Comparison of ENCODE assay signal across 20 mouse cellular contexts in genomic region chr3:109804145-109804544, GRCm38 (mm10).
DNase-seq lines count a peak whose midpoint lies in the region; ATAC-seq lines count a peak whose summit lies in the region.
"Had no signal": no experiment of that assay in that cellular context is flagged by ENCODE, and none has a peak within 500 bp of the region (broad histone marks: within the 10 kb centered on the region; RNA-seq: fewer than 3 reads in every experiment).

No protein-coding gene starts in this region.

- no peak overlapping the region for H3K4me3 ChIP-seq in hindbrain, embryonic 14.5 days (replicated peaks; ENCODE audit: low read length)
- H3K4me3 ChIP-seq in hindbrain, embryonic 12.5 days = no peak overlapping the region
- H3K4me3 ChIP-seq in midbrain, embryonic 15.5 days = no peak overlapping the region
- no peak overlapping the region for H3K4me3 ChIP-seq in midbrain, embryonic 11.5 days (ENCODE audit: low read depth, low read length)
- no peak overlapping the region for H3K4me3 ChIP-seq in hindbrain, embryonic 16.5 days (ENCODE audit: low read length)
- H3K4me3 ChIP-seq: embryonic facial prominence, embryonic 12.5 days; forebrain, embryonic 15.5 days; heart, embryonic 13.5 days had no signal

- no peaks in the 10 kb centered on the region for H3K36me3 ChIP-seq in hindbrain, embryonic 14.5 days (replicated peaks; ENCODE audit: control insufficient read depth, insufficient read depth)
- no peaks in the 10 kb centered on the region for H3K36me3 ChIP-seq in hindbrain, embryonic 12.5 days
- no peaks in the 10 kb centered on the region for H3K36me3 ChIP-seq in midbrain, embryonic 15.5 days (replicated peaks)
- H3K36me3 ChIP-seq in midbrain, embryonic 11.5 days (ENCODE audit: control insufficient read depth, insufficient read depth, low read length) = no peaks in the 10 kb centered on the region
- no peaks in the 10 kb centered on the region for H3K36me3 ChIP-seq in hindbrain, embryonic 16.5 days (ENCODE audit: control insufficient read depth, insufficient read depth, low read length)
- H3K36me3 ChIP-seq: embryonic facial prominence, embryonic 12.5 days; forebrain, embryonic 15.5 days; G1E; heart, embryonic 13.5 days had no signal

- no peaks in the 10 kb centered on the region for H3K9me3 ChIP-seq in hindbrain, embryonic 14.5 days (ENCODE audit: control insufficient read depth, low read length)
- H3K9me3 ChIP-seq in hindbrain, embryonic 12.5 days (replicated peaks) = no peaks in the 10 kb centered on the region
- H3K9me3 ChIP-seq in midbrain, embryonic 15.5 days = no peaks in the 10 kb centered on the region
- H3K9me3 ChIP-seq in midbrain, embryonic 11.5 days (ENCODE audit: control insufficient read depth, low read length) = no peaks in the 10 kb centered on the region
- no peaks in the 10 kb centered on the region for H3K9me3 ChIP-seq in hindbrain, embryonic 16.5 days (ENCODE audit: control insufficient read depth, low read length)
- H3K9me3 ChIP-seq: embryonic facial prominence, embryonic 12.5 days; forebrain, embryonic 15.5 days; heart, embryonic 13.5 days had no signal

- peak; percentile 82 for ATAC-seq in frontal cortex, adult (ENCODE audit: low TSS enrichment)
- peak; percentile 21; the same call in 1 of the 2 replicates for ATAC-seq in hindbrain, embryonic 14.5 days (ENCODE audit: low FRiP score)
- ATAC-seq in hindbrain, embryonic 12.5 days (ENCODE audit: low FRiP score) = no peak
- ATAC-seq in midbrain, embryonic 15.5 days (replicated peaks) = peak; percentile 27; the same call in 1 of the 2 replicates
- ATAC-seq in midbrain, embryonic 11.5 days (ENCODE audit: low FRiP score) = no peak
- ATAC-seq in hindbrain, embryonic 16.5 days = 0 out of 2 replicates have a peak, but pooled peaks have one; percentile 45
- ATAC-seq: CD4-positive, CD25-positive, alpha-beta regulatory T cell, adult 4 months; forebrain, embryonic 15.5 days had no signal

- no peak overlapping the region for H3K4me2 ChIP-seq in hindbrain, embryonic 14.5 days (replicated peaks)
- no peak overlapping the region for H3K4me2 ChIP-seq in hindbrain, embryonic 12.5 days (replicated peaks)
- no peak overlapping the region for H3K4me2 ChIP-seq in midbrain, embryonic 15.5 days
- no peak overlapping the region for H3K4me2 ChIP-seq in midbrain, embryonic 11.5 days
- H3K4me2 ChIP-seq in hindbrain, embryonic 16.5 days (ENCODE audit: low read length) = no peak overlapping the region
- H3K4me2 ChIP-seq: embryonic facial prominence, embryonic 12.5 days; forebrain, embryonic 15.5 days; heart, embryonic 13.5 days had no signal

- no peaks in the 10 kb centered on the region for H3K4me1 ChIP-seq in hindbrain, embryonic 14.5 days (replicated peaks; ENCODE audit: control insufficient read depth, insufficient read depth, low read length)
- H3K4me1 ChIP-seq in hindbrain, embryonic 12.5 days = no peaks in the 10 kb centered on the region
- no peaks in the 10 kb centered on the region; the same call in 1 of the 2 replicates for H3K4me1 ChIP-seq in midbrain, embryonic 15.5 days
- no peaks in the 10 kb centered on the region for H3K4me1 ChIP-seq in midbrain, embryonic 11.5 days (ENCODE audit: control insufficient read depth, insufficient read depth, low read length)
- no peaks in the 10 kb centered on the region for H3K4me1 ChIP-seq in hindbrain, embryonic 16.5 days (ENCODE audit: control insufficient read depth, insufficient read depth, low read depth, low read length)
- H3K4me1 ChIP-seq: embryonic facial prominence, embryonic 12.5 days; forebrain, embryonic 15.5 days; heart, embryonic 13.5 days had no signal

- no peaks in the 10 kb centered on the region for H3K27me3 ChIP-seq in hindbrain, embryonic 14.5 days (ENCODE audit: control insufficient read depth, insufficient read depth, low read length)
- H3K27me3 ChIP-seq in hindbrain, embryonic 12.5 days = no peaks in the 10 kb centered on the region
- no peaks in the 10 kb centered on the region for H3K27me3 ChIP-seq in midbrain, embryonic 15.5 days (replicated peaks)
- H3K27me3 ChIP-seq in midbrain, embryonic 11.5 days (ENCODE audit: control insufficient read depth, insufficient read depth, low read length) = no peaks in the 10 kb centered on the region
- H3K27me3 ChIP-seq in hindbrain, embryonic 16.5 days (replicated peaks; ENCODE audit: control insufficient read depth, insufficient read depth, low read length) = no peaks in the 10 kb centered on the region
- H3K27me3 ChIP-seq: embryonic facial prominence, embryonic 12.5 days; forebrain, embryonic 15.5 days; heart, embryonic 13.5 days had no signal

- WGBS in hindbrain, embryonic 14.5 days = 64% methylated on average over 2 of the region's 2 CpGs
- 65% methylated on average over 2 of the region's 2 CpGs for WGBS in hindbrain, embryonic 12.5 days
- whole genome bisulfite sequencing in midbrain, embryonic 15.5 days = 60% methylated on average over 2 of the region's 2 CpGs
- 76% methylated on average over 2 of the region's 2 CpGs for WGBS in midbrain, embryonic 11.5 days
- 60% methylated on average over 2 of the region's 2 CpGs for WGBS in hindbrain, embryonic 16.5 days

- no peak for DNase-seq in frontal cortex, postnatal 25 days (ENCODE audit: low spot score in 2 of 2)
- DNase-seq in hindbrain, embryonic 14.5 days (ENCODE audit: low spot score) = no peak
- DNase-seq in midbrain, embryonic 11.5 days (ENCODE audit: low spot score, missing footprints) = no peak
- DNase-seq: adrenal gland, adult 8-10 months; adrenal gland, postnatal 36 days; B cell, adult 2 months; cerebellum, adult 11 months; cerebellum, adult 9-10 months; cerebellum, postnatal 25 days; gastrocnemius, postnatal 14 days; heart, postnatal 36 days had no signal

- no peak overlapping the region for H3K27ac ChIP-seq in hindbrain, embryonic 14.5 days
- no peak overlapping the region for H3K27ac ChIP-seq in hindbrain, embryonic 12.5 days
- no peak overlapping the region for H3K27ac ChIP-seq in midbrain, embryonic 15.5 days
- H3K27ac ChIP-seq in midbrain, embryonic 11.5 days (ENCODE audit: low read depth, low read length) = no peak overlapping the region
- H3K27ac ChIP-seq in hindbrain, embryonic 16.5 days (ENCODE audit: low read depth, low read length) = no peak overlapping the region
- H3K27ac ChIP-seq: embryonic facial prominence, embryonic 12.5 days; forebrain, embryonic 15.5 days; heart, embryonic 13.5 days had no signal

- no peak overlapping the region for H3K9ac ChIP-seq in hindbrain, embryonic 14.5 days
- no peak overlapping the region for H3K9ac ChIP-seq in hindbrain, embryonic 12.5 days
- H3K9ac ChIP-seq in midbrain, embryonic 15.5 days = no peak overlapping the region
- H3K9ac ChIP-seq in midbrain, embryonic 11.5 days (ENCODE audit: low read length) = no peak overlapping the region
- H3K9ac ChIP-seq in hindbrain, embryonic 16.5 days (ENCODE audit: low read depth, low read length) = no peak overlapping the region
- H3K9ac ChIP-seq: embryonic facial prominence, embryonic 12.5 days; forebrain, embryonic 15.5 days; heart, embryonic 13.5 days had no signal

Comparison
In these comparisons a context has a peak if more than half of its experiments do, and no peak if none do; other contexts are left out.
1. ATAC-seq: peak in frontal cortex, adult (single experiment), hindbrain, embryonic 14.5 days (single experiment), midbrain, embryonic 15.5 days (single experiment) and hindbrain, embryonic 16.5 days (single experiment); none in hindbrain, embryonic 12.5 days (single experiment) and midbrain, embryonic 11.5 days (single experiment).